Mouse (Mus musculus): ENCODE data around the gene Usp36. TPM values are rescaled to one million over a fixed set of nuclear protein-coding genes. Genes with fewer than 3 reads are reported as not detected.

Usp36 gene
- polyA plus RNA-seq, 1 experiment from 2014 or later = 20.2 TPM

- ATAC-seq = peak; percentile 92
- Histone ChIP-seq H3K9ac (replicated peaks; ENCODE audit: low read depth, low read length) (peak overlapping the region; percentile 46), H3K27ac (ENCODE audit: low read length) (peak overlapping the region; percentile 91), H3K36me3 (ENCODE audit: control insufficient read depth, insufficient read depth) (no peaks in the 10 kb centered on the region), H3K4me1 (replicated peaks; ENCODE audit: control insufficient read depth, insufficient read depth, low read length) (peaks cover 25% of the 10 kb centered on the region), H3K4me2 (ENCODE audit: low read length) (peak overlapping the region; percentile 22), H3K4me3 (replicated peaks; ENCODE audit: low read length) (no peak overlapping the region), H3K27me3 (replicated peaks; ENCODE audit: control insufficient read depth, insufficient read depth, low read length) (no peaks in the 10 kb centered on the region), H3K9me3 (ENCODE audit: control insufficient read depth, low read length) (no peaks in the 10 kb centered on the region)
- 44% methylated on average over 24 of the region's 24 CpGs for WGBS
Observed at GRCm38 (mm10) chr11:118326991-118327971, 37.2 kb upstream of the Usp36 start.

- Histone ChIP-seq H3K27me3 (replicated peaks; ENCODE audit: control insufficient read depth, insufficient read depth, low read length) (no peaks in the 10 kb centered on the region), H3K36me3 (ENCODE audit: control insufficient read depth, insufficient read depth) (no peaks in the 10 kb centered on the region), H3K4me2 (ENCODE audit: low read length) (no peak overlapping the region), H3K27ac (ENCODE audit: low read length) (peak overlapping the region; percentile 91), H3K4me1 (replicated peaks; ENCODE audit: control insufficient read depth, insufficient read depth, low read length) (peaks cover 27% of the 10 kb centered on the region), H3K9ac (replicated peaks; ENCODE audit: low read depth, low read length) (no peak overlapping the region), H3K9me3 (ENCODE audit: control insufficient read depth, low read length) (no peaks in the 10 kb centered on the region), H3K4me3 (replicated peaks; ENCODE audit: low read length) (no peak overlapping the region)
- ATAC-seq = no peak
- WGBS = 95% methylated on average over 4 of the region's 4 CpGs
Observed at GRCm38 (mm10) chr11:118326491-118326890, 36.4 kb upstream of the Usp36 start.

- no peak for ATAC-seq
- H3K27ac ChIP-seq (ENCODE audit: low read length) = no peak overlapping the region
- no peak overlapping the region for H3K9ac ChIP-seq (replicated peaks; ENCODE audit: low read depth, low read length)
- H3K4me1 ChIP-seq (replicated peaks; ENCODE audit: control insufficient read depth, insufficient read depth, low read length) = peaks cover 27% of the 10 kb centered on the region
- H3K36me3 ChIP-seq (ENCODE audit: control insufficient read depth, insufficient read depth) = no peaks in the 10 kb centered on the region; the same call in 1 of the 2 replicates
- 86% methylated on average over 5 of the region's 5 CpGs for whole genome bisulfite sequencing
- H3K27me3 ChIP-seq (replicated peaks; ENCODE audit: control insufficient read depth, insufficient read depth, low read length) = no peaks in the 10 kb centered on the region
- no peak overlapping the region for H3K4me3 ChIP-seq (replicated peaks; ENCODE audit: low read length)
- no peak overlapping the region for H3K4me2 ChIP-seq (ENCODE audit: low read length)
- H3K9me3 ChIP-seq (ENCODE audit: control insufficient read depth, low read length) = no peaks in the 10 kb centered on the region
Observed at GRCm38 (mm10) chr11:118324541-118324940, 34.5 kb upstream of the Usp36 start.

- no peaks in the 10 kb centered on the region for H3K27me3 ChIP-seq (replicated peaks; ENCODE audit: control insufficient read depth, insufficient read depth, low read length)
- H3K9me3 ChIP-seq (ENCODE audit: control insufficient read depth, low read length) = no peaks in the 10 kb centered on the region
- no peak for ATAC-seq
- no peak overlapping the region for H3K9ac ChIP-seq (replicated peaks; ENCODE audit: low read depth, low read length)
- H3K4me1 ChIP-seq (replicated peaks; ENCODE audit: control insufficient read depth, insufficient read depth, low read length) = peaks cover 27% of the 10 kb centered on the region
- 97% methylated on average over 5 of the region's 5 CpGs for WGBS
- no peak overlapping the region for H3K27ac ChIP-seq (ENCODE audit: low read length)
- H3K36me3 ChIP-seq (ENCODE audit: control insufficient read depth, insufficient read depth) = no peaks in the 10 kb centered on the region; the same call in 1 of the 2 replicates
- no peak overlapping the region for H3K4me2 ChIP-seq (ENCODE audit: low read length)
- H3K4me3 ChIP-seq (replicated peaks; ENCODE audit: low read length) = no peak overlapping the region
Observed at GRCm38 (mm10) chr11:118323974-118324373, 33.9 kb upstream of the Usp36 start.

- H3K4me3 ChIP-seq (replicated peaks; ENCODE audit: low read length) = no peak overlapping the region
- no peaks in the 10 kb centered on the region for H3K9me3 ChIP-seq (ENCODE audit: control insufficient read depth, low read length)
- 56% methylated on average over 3 of the region's 3 CpGs for WGBS
- no peak for ATAC-seq
- no peak overlapping the region for H3K9ac ChIP-seq (replicated peaks; ENCODE audit: low read depth, low read length)
- H3K4me2 ChIP-seq (ENCODE audit: low read length) = no peak overlapping the region
- H3K36me3 ChIP-seq (ENCODE audit: control insufficient read depth, insufficient read depth) = no peaks in the 10 kb centered on the region; the same call in 1 of the 2 replicates
- H3K27ac ChIP-seq (ENCODE audit: low read length) = no peak overlapping the region
- peaks cover 19% of the 10 kb centered on the region for H3K4me1 ChIP-seq (replicated peaks; ENCODE audit: control insufficient read depth, insufficient read depth, low read length)
- no peaks in the 10 kb centered on the region for H3K27me3 ChIP-seq (replicated peaks; ENCODE audit: control insufficient read depth, insufficient read depth, low read length)
Observed at GRCm38 (mm10) chr11:118322647-118323046, 32.6 kb upstream of the Usp36 start.

GRCm38 (mm10) chr11:118321971-118322370 is 31.9 kb upstream of the Usp36 start:
- no peak overlapping the region for H3K4me2 ChIP-seq (ENCODE audit: low read length)
- H3K27ac ChIP-seq (ENCODE audit: low read length) = no peak overlapping the region
- 67% methylated on average over 4 of the region's 4 CpGs for WGBS
- peaks cover 12% of the 10 kb centered on the region for H3K4me1 ChIP-seq (replicated peaks; ENCODE audit: control insufficient read depth, insufficient read depth, low read length)
- no peak overlapping the region for H3K9ac ChIP-seq (replicated peaks; ENCODE audit: low read depth, low read length)
- no peak overlapping the region for H3K4me3 ChIP-seq (replicated peaks; ENCODE audit: low read length)
- H3K9me3 ChIP-seq (ENCODE audit: control insufficient read depth, low read length) = no peaks in the 10 kb centered on the region
- no peaks in the 10 kb centered on the region for H3K27me3 ChIP-seq (replicated peaks; ENCODE audit: control insufficient read depth, insufficient read depth, low read length)
- H3K36me3 ChIP-seq (ENCODE audit: control insufficient read depth, insufficient read depth) = no peaks in the 10 kb centered on the region; the same call in 1 of the 2 replicates
- ATAC-seq = no peak

GRCm38 (mm10) chr11:118321500-118321899 is 31.5 kb upstream of the Usp36 start:
- Histone ChIP-seq H3K9ac (replicated peaks; ENCODE audit: low read depth, low read length) (no peak overlapping the region), H3K4me1 (replicated peaks; ENCODE audit: control insufficient read depth, insufficient read depth, low read length) (peaks cover 7% of the 10 kb centered on the region), H3K4me2 (ENCODE audit: low read length) (no peak overlapping the region), H3K27me3 (replicated peaks; ENCODE audit: control insufficient read depth, insufficient read depth, low read length) (no peaks in the 10 kb centered on the region), H3K4me3 (replicated peaks; ENCODE audit: low read length) (no peak overlapping the region), H3K36me3 (ENCODE audit: control insufficient read depth, insufficient read depth) (no peaks in the 10 kb centered on the region; the same call in 1 of the 2 replicates), H3K27ac (ENCODE audit: low read length) (no peak overlapping the region), H3K9me3 (ENCODE audit: control insufficient read depth, low read length) (no peaks in the 10 kb centered on the region)
- no peak for ATAC-seq
- WGBS = 74% methylated on average over 7 of the region's 7 CpGs

- Histone ChIP-seq H3K27ac (ENCODE audit: low read length) (no peak overlapping the region), H3K27me3 (replicated peaks; ENCODE audit: control insufficient read depth, insufficient read depth, low read length) (no peaks in the 10 kb centered on the region), H3K4me3 (replicated peaks; ENCODE audit: low read length) (no peak overlapping the region), H3K9ac (replicated peaks; ENCODE audit: low read depth, low read length) (no peak overlapping the region), H3K4me1 (replicated peaks; ENCODE audit: control insufficient read depth, insufficient read depth, low read length) (0 out of 2 replicates have a peak, but pooled peaks cover 2% of the 10 kb centered on the region), H3K9me3 (ENCODE audit: control insufficient read depth, low read length) (no peaks in the 10 kb centered on the region), H3K36me3 (ENCODE audit: control insufficient read depth, insufficient read depth) (no peaks in the 10 kb centered on the region; the same call in 1 of the 2 replicates), H3K4me2 (ENCODE audit: low read length) (no peak overlapping the region)
- WGBS = 60% methylated on average over 5 of the region's 5 CpGs
- no peak for ATAC-seq
Observed at GRCm38 (mm10) chr11:118318678-118319077, 28.6 kb upstream of the Usp36 start.

GRCm38 (mm10) chr11:118317129-118317528 is 27.1 kb upstream of the Usp36 start:
- Histone ChIP-seq H3K27me3 (replicated peaks; ENCODE audit: control insufficient read depth, insufficient read depth, low read length) (no peaks in the 10 kb centered on the region), H3K36me3 (ENCODE audit: control insufficient read depth, insufficient read depth) (no peaks in the 10 kb centered on the region; the same call in 1 of the 2 replicates), H3K4me1 (replicated peaks; ENCODE audit: control insufficient read depth, insufficient read depth, low read length) (0 out of 2 replicates have a peak, but pooled peaks cover 2% of the 10 kb centered on the region), H3K9me3 (ENCODE audit: control insufficient read depth, low read length) (no peaks in the 10 kb centered on the region), H3K4me2 (ENCODE audit: low read length) (no peak overlapping the region), H3K9ac (replicated peaks; ENCODE audit: low read depth, low read length) (no peak overlapping the region), H3K4me3 (replicated peaks; ENCODE audit: low read length) (no peak overlapping the region), H3K27ac (ENCODE audit: low read length) (no peak overlapping the region)
- ATAC-seq = peak; percentile 43; the same call in 1 of the 2 replicates
- WGBS = 22% methylated on average over 7 of the region's 7 CpGs

Measured in forebrain, embryonic 16.5 days (tissue).